Comparison of ENCODE assay signal across 23 mouse cellular contexts in the genomic region with DNA sequence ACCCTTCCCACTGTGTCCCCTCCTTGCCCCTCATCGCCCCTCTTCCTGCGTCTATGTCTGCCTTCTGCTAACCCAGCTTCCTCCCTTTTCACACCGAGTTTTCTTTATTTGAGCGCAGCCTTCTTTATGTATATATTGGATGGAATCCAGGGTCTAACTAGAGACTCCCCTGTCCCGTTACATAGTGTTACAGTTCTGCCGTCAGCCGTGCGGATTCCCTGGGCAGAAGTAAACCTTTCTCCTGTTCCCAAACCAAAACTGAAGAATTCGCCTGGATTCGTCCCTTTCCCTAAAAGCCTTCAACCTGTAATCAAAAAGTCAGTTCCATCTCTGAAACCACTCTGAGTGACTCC. TPM values are rescaled to one million over a fixed set of nuclear protein-coding genes. Genes with fewer than 3 reads are reported as not detected.
DNase-seq lines count a peak whose midpoint lies in the region; ATAC-seq and TF ChIP-seq lines count a peak whose summit lies in the region.
"Had no signal": no experiment of that assay in that cellular context is flagged by ENCODE, and none has a peak within 500 bp of the region (broad histone marks: within the 10 kb centered on the region; RNA-seq: fewer than 3 reads in every experiment).

No protein-coding gene starts in this region.

- no peaks in the 10 kb centered on the region for H3K36me3 ChIP-seq in intestine, embryonic 14.5 days (ENCODE audit: control insufficient read depth, insufficient read depth, low read length)
- H3K36me3 ChIP-seq in intestine, postnatal 0 days (ENCODE audit: control insufficient read depth, insufficient read depth): no peaks in the 10 kb centered on the region
- no peaks in the 10 kb centered on the region for H3K36me3 ChIP-seq in lung, embryonic 16.5 days (ENCODE audit: control insufficient read depth, insufficient read depth, low read length)
- H3K36me3 ChIP-seq in limb, embryonic 12.5 days: no peaks in the 10 kb centered on the region
- no peaks in the 10 kb centered on the region for H3K36me3 ChIP-seq in stomach, embryonic 16.5 days (ENCODE audit: control insufficient read depth, insufficient read depth, low read length)
- H3K36me3 ChIP-seq: G1E; hindbrain, embryonic 13.5 days; liver, embryonic 13.5 days had no signal

- no peak overlapping the region for H3K4me3 ChIP-seq in intestine, embryonic 14.5 days (ENCODE audit: low read depth, low read length)
- no peak overlapping the region for H3K4me3 ChIP-seq in intestine, postnatal 0 days (ENCODE audit: low read depth, low read length)
- H3K4me3 ChIP-seq in lung, embryonic 16.5 days (ENCODE audit: low read length): no peak overlapping the region
- no peak overlapping the region for H3K4me3 ChIP-seq in limb, embryonic 12.5 days (replicated peaks)
- H3K4me3 ChIP-seq in stomach, embryonic 16.5 days (replicated peaks; ENCODE audit: low read length): no peak overlapping the region
- H3K4me3 ChIP-seq: forebrain, embryonic 13.5 days; gastrocnemius, adult 2 months; hindbrain, embryonic 13.5 days; liver, embryonic 13.5 days; megakaryocyte, embryonic 14.5 days had no signal

- no peak overlapping the region for H3K9ac ChIP-seq in intestine, embryonic 14.5 days (ENCODE audit: low read length)
- no peak overlapping the region for H3K9ac ChIP-seq in intestine, postnatal 0 days (ENCODE audit: low read depth, low read length)
- no peak overlapping the region for H3K9ac ChIP-seq in lung, embryonic 16.5 days (ENCODE audit: low read length)
- no peak overlapping the region for H3K9ac ChIP-seq in limb, embryonic 12.5 days (replicated peaks)
- no peak overlapping the region for H3K9ac ChIP-seq in stomach, embryonic 16.5 days (ENCODE audit: low read length)
- H3K9ac ChIP-seq: forebrain, embryonic 13.5 days; hindbrain, embryonic 13.5 days; liver, embryonic 13.5 days had no signal

- no peaks in the 10 kb centered on the region for H3K9me3 ChIP-seq in intestine, embryonic 14.5 days (ENCODE audit: control insufficient read depth, low read length)
- no peaks in the 10 kb centered on the region for H3K9me3 ChIP-seq in intestine, postnatal 0 days (ENCODE audit: control insufficient read depth)
- no peaks in the 10 kb centered on the region for H3K9me3 ChIP-seq in lung, embryonic 16.5 days (ENCODE audit: control insufficient read depth, low read length)
- H3K9me3 ChIP-seq in limb, embryonic 12.5 days: no peaks in the 10 kb centered on the region
- H3K9me3 ChIP-seq in stomach, embryonic 16.5 days (replicated peaks; ENCODE audit: control insufficient read depth, low read length): no peaks in the 10 kb centered on the region
- H3K9me3 ChIP-seq: forebrain, embryonic 13.5 days; G1E; hindbrain, embryonic 13.5 days; liver, embryonic 13.5 days; megakaryocyte, embryonic 14.5 days had no signal

- ATAC-seq in intestine, embryonic 14.5 days (replicated peaks; ENCODE audit: low FRiP score, low TSS enrichment, low read depth): no peak
- no peak for ATAC-seq in intestine, postnatal 0 days
- ATAC-seq in lung, embryonic 16.5 days (ENCODE audit: low read depth): no peak
- no peak for ATAC-seq in limb, embryonic 12.5 days (ENCODE audit: insufficient number of reproducible peaks, insufficient read depth, low FRiP score, low TSS enrichment, low read depth)
- ATAC-seq in stomach, embryonic 16.5 days (ENCODE audit: insufficient read depth, low FRiP score): peak; percentile 54; the same call in 1 of the 2 replicates
- ATAC-seq: forebrain, embryonic 13.5 days; Patski had no signal

- peak overlapping the region; percentile 76 for H3K27ac ChIP-seq in intestine, embryonic 14.5 days (ENCODE audit: low read depth)
- no peak overlapping the region for H3K27ac ChIP-seq in intestine, postnatal 0 days (ENCODE audit: low read depth, low read length)
- peak overlapping the region; percentile 74 for H3K27ac ChIP-seq in lung, embryonic 16.5 days (ENCODE audit: low read length)
- H3K27ac ChIP-seq in limb, embryonic 12.5 days: peak overlapping the region; percentile 46; the same call in 1 of the 2 replicates
- peak overlapping the region; percentile 65 for H3K27ac ChIP-seq in stomach, embryonic 16.5 days (ENCODE audit: low read length)
- H3K27ac ChIP-seq: forebrain, embryonic 13.5 days; gastrocnemius, adult 2 months; hindbrain, embryonic 13.5 days; liver, embryonic 13.5 days had no signal

- no peaks in the 10 kb centered on the region for H3K27me3 ChIP-seq in intestine, embryonic 14.5 days (replicated peaks; ENCODE audit: control insufficient read depth, insufficient read depth, low read length)
- no peaks in the 10 kb centered on the region for H3K27me3 ChIP-seq in intestine, postnatal 0 days (replicated peaks; ENCODE audit: control insufficient read depth, insufficient read depth, low read length)
- H3K27me3 ChIP-seq in lung, embryonic 16.5 days (ENCODE audit: control insufficient read depth, insufficient read depth, low read depth, low read length): no peaks in the 10 kb centered on the region
- 0 out of 2 replicates have a peak, but pooled peaks cover 6% of the 10 kb centered on the region for H3K27me3 ChIP-seq in limb, embryonic 12.5 days
- H3K27me3 ChIP-seq in stomach, embryonic 16.5 days (ENCODE audit: control insufficient read depth, insufficient read depth, low read length): no peaks in the 10 kb centered on the region
- H3K27me3 ChIP-seq: CH12.LX; forebrain, embryonic 13.5 days; hindbrain, embryonic 13.5 days; liver, embryonic 13.5 days; megakaryocyte, embryonic 14.5 days had no signal

- peak overlapping the region; percentile 24 for H3K4me2 ChIP-seq in intestine, embryonic 14.5 days (ENCODE audit: low read length)
- H3K4me2 ChIP-seq in intestine, postnatal 0 days (replicated peaks; ENCODE audit: low read depth): no peak overlapping the region; the same call in 1 of the 2 replicates
- H3K4me2 ChIP-seq in lung, embryonic 16.5 days (ENCODE audit: low read depth, low read length): peak overlapping the region; percentile 31; the same call in 1 of the 2 replicates
- H3K4me2 ChIP-seq in limb, embryonic 12.5 days: no peak overlapping the region
- H3K4me2 ChIP-seq in stomach, embryonic 16.5 days (ENCODE audit: low read depth, low read length): peak overlapping the region; percentile 32
- H3K4me2 ChIP-seq: forebrain, embryonic 13.5 days; heart, embryonic 11.5 days; hindbrain, embryonic 13.5 days; liver, embryonic 13.5 days had no signal

- no peak for DNase-seq in intestine, embryonic 14.5 days (ENCODE audit: low spot score)
- DNase-seq in lung, postnatal 10 days: no peak
- DNase-seq in right cerebral cortex, postnatal 36 days (ENCODE audit: low spot score in 2 of 2): no peak
- DNase-seq: adrenal gland, adult 2 months; B cell, adult 2 months; cerebellum, adult 11 months; cerebellum, adult 9-11 months; gastrocnemius, adult 2 months; liver, embryonic 13.5 days; lung, adult 2 months; midbrain, embryonic 14.5 days; spleen, adult 18-20 months had no signal

- no peak for TF ChIP-seq CTCF in intestine, postnatal 0 days (IDR thresholded peaks at IDR 0.05; ENCODE audit: low read depth)

- 33% methylated on average over 10 of the region's 10 CpGs for WGBS in intestine, embryonic 14.5 days
- whole genome bisulfite sequencing in intestine, postnatal 0 days: 59% methylated on average over 10 of the region's 10 CpGs
- whole genome bisulfite sequencing in lung, embryonic 16.5 days: 42% methylated on average over 10 of the region's 10 CpGs
- 76% methylated on average over 10 of the region's 10 CpGs for WGBS in limb, embryonic 12.5 days
- WGBS in stomach, embryonic 16.5 days: 37% methylated on average over 10 of the region's 10 CpGs

- peaks cover 5% of the 10 kb centered on the region for H3K4me1 ChIP-seq in intestine, embryonic 14.5 days (replicated peaks; ENCODE audit: control insufficient read depth, insufficient read depth, low read length)
- H3K4me1 ChIP-seq in intestine, postnatal 0 days (replicated peaks; ENCODE audit: control insufficient read depth, insufficient read depth, low read length): no peaks in the 10 kb centered on the region
- peaks cover 4% of the 10 kb centered on the region; the same call in 1 of the 2 replicates for H3K4me1 ChIP-seq in lung, embryonic 16.5 days (replicated peaks; ENCODE audit: control insufficient read depth, insufficient read depth, low read length)
- H3K4me1 ChIP-seq in limb, embryonic 12.5 days (replicated peaks): peaks cover 18% of the 10 kb centered on the region; the same call in 1 of the 2 replicates
- peaks cover 5% of the 10 kb centered on the region; the same call in 1 of the 2 replicates for H3K4me1 ChIP-seq in stomach, embryonic 16.5 days (ENCODE audit: control insufficient read depth, insufficient read depth, low read length)

RNA-seq across cellular contexts. Expression of a gene that starts 2.0 kb away (rescaled TPM):
- 7.6 and 8.6 TPM in 2 replicates for polyA plus RNA-seq in intestine, embryonic 14.5 days (2014; fragmentation: Nextera tagmentation; extraction: Ambion mirVana)
- 2.1 TPM in 2 replicates for polyA plus RNA-seq in intestine, postnatal 0 days (2015; fragmentation: Nextera tagmentation; extraction: Ambion mirVana)
- 2.4 and 2.6 TPM in 2 replicates for polyA plus RNA-seq in lung, embryonic 16.5 days (2015; fragmentation: Nextera tagmentation; extraction: Ambion mirVana)
- polyA plus RNA-seq in limb, embryonic 12.5 days (2016; fragmentation: Nextera tagmentation; extraction: Ambion mirVana): 39.9 and 48.5 TPM in 2 replicates
- 3.0 and 3.3 TPM in 2 replicates for polyA plus RNA-seq in stomach, embryonic 16.5 days (2015; fragmentation: Nextera tagmentation; extraction: Ambion mirVana)

Comparison
In these comparisons a context has a peak if more than half of its experiments do, and no peak if none do; other contexts are left out.
1. H3K4me2 ChIP-seq: peak in intestine, embryonic 14.5 days (single experiment), lung, embryonic 16.5 days (single experiment) and stomach, embryonic 16.5 days (single experiment); none in intestine, postnatal 0 days (single experiment) and limb, embryonic 12.5 days (single experiment).